Mouse (Mus musculus): ENCODE data around the gene Klrg2.
A peak's percentile ranks its signal among the peaks of the same experiment; 100 is the strongest.
"Not testable (repeated sequence)": the region's sequence is repeated elsewhere in the genome, so short reads cannot be mapped to it uniquely, and the experiment has no call there.

Klrg2 gene

DNA sequence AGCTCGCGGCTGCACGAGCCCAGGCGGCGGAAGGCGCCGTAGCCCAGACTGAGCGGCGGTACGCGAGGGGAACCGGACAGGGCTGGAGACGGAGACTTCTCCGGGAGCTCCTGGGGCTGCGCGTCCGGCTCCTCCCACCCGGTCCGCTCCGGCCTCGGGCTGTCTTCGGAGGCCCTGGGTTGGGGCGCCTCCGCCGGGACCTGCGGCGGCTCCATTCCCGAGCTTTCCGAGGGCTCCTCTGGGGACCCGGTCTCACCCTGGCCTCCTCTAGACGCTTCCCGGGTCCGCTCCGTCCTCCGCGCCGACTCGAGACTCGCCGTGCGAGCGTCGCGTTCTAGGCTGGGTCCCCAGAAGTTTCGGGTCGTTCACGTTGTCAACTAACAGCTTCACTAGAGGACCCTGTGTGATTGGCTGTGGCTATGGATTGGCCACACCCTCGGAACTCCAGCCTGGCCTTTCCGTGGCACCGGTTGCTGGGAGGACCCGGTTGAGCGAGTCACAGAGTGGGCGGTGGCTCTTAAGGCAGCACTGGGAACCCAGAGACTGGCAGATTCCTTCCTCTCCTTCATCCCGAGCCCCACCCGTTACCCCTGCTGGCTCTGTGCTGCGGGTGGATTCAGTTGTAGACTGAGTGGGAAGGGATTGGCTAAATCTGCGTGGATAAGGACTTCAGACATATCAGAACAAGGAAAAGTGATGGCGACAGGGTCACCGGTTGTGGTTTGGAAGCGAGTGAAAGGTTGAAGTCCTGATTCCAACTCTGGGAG, at the start of gene Klrg2:
Gene Klrg2, minus strand, starts transcription at position 391 of the 767 bp plus-strand sequence.
- peak; percentile 22; the same call in 1 of the 2 replicates for ATAC-seq (ENCODE audit: low TSS enrichment)

DNA sequence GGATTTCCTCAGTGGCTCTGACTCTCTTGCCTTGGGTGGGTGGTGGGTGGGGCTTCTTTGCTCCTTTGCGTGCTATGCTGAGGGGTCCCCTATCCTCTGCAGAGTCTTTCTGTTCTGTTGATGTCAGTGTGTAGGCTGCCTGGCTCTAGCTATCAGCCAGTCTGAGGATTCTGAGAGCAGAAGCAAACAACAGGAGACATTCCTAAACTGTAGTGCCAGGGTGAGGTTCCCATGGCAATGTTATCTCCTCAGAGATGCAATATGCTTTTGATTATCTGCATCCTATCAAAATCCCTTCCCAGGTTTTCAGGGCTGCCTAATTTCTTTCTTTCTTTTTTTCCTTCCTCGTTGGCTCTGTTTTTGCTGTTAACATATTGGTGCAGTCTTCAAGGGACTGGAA, 45.5 kb upstream of the Klrg2 start:
- ATAC-seq (ENCODE audit: low TSS enrichment) = no peak

DNA sequence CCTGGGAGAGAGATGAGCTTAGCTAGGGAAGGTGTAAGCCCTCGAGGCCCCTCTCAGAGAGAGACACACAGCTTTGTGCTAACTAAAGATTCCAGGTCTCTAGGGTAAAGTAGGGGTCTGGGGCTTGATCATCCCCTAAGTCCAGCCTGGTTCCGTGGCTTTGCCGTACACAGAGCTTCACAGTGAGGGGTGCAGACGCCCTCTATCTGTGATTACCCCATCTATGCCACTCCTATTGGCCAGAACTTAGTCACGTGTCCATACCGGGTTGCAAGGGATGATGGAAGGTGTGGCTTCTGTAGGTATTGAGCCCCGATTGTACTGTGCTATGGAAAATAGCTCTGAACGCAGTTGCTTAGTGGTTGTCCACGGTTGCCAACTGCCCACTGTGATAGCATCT, 40.6 kb upstream of the Klrg2 start:
- ATAC-seq (ENCODE audit: low TSS enrichment) = no peak

DNA sequence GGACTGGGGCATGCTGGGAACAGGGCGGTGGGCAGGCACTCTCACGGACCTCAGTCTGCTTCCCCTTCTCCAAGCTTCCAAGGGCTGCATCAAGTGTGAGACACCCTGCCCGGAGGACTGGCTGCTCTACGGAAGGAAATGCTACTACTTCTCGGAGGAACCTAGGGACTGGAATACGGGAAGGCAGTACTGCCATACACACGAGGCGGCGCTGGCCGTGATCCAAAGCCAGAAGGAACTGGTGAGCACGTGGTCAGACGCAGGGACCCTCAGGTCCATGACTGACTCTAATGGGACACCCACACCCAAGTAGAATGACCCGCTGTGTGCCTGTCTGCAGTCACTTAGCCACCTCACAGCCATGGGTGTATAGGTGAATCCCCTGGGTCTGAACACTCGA, 39.7 kb upstream of the Klrg2 start:
- no peak for ATAC-seq (ENCODE audit: low TSS enrichment)

DNA sequence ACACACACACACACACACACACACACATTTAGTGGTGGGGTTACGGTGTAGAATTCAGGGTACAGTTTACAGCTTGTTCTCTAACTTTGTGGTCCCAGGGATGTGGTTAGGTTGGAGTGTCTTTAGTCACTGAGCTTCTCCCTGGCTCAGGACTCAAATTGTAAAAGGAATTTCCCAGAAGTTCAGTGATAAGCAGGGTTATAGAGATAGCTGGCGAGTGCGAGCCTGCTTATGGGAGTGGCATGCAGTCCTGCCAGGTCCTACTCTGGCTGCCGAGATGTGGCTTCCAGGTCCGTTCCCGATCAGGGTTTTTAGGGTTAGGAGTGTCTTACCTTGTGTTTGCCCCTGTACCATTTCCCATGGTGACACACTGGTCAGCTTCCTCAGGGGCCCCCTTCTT, 39.2 kb upstream of the Klrg2 start:
- ATAC-seq (ENCODE audit: low TSS enrichment) = no peak

DNA sequence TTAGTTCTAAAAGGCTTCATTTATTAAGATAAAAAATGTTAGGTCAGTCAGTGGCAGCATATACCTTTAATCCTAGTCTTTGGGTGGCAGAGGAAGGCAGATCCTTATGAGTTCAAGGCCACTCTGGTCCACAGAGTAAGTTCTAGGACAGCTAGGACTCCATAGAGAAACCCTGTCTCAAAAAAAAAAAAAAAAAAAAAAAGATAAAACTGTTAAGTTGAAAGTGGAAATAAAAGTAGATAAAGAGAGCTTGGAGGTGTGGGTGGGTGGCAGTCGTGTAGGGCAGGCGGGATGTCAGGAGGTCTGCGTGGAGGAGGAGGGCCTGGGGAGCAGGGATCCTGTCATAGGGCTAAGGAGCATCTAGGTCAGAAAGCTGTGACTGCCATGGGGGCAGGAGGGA, 35.0 kb upstream of the Klrg2 start:
- ATAC-seq (ENCODE audit: low TSS enrichment) = no peak

DNA sequence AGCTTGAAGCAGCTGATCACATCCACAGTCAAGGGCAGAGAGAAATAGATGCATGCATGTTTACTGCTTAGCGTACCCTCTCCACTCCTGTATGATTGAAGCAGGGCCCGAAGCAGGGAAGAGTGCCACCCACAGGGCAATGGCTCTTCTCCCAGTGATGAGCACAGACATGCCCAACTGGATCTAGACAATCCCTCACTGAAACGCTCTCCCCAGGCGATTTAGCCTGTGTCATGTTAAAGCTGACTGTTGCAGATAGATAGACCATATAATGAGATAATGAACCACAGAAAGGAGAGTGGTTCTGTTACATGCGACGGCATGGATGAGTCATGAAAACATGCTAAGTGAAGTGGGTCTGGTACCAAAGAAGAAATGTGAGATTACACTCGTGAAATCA, 34.2 kb upstream of the Klrg2 start:
- ATAC-seq (ENCODE audit: low TSS enrichment) = 0 out of 2 replicates have a peak, but pooled peaks have one; percentile 38

DNA sequence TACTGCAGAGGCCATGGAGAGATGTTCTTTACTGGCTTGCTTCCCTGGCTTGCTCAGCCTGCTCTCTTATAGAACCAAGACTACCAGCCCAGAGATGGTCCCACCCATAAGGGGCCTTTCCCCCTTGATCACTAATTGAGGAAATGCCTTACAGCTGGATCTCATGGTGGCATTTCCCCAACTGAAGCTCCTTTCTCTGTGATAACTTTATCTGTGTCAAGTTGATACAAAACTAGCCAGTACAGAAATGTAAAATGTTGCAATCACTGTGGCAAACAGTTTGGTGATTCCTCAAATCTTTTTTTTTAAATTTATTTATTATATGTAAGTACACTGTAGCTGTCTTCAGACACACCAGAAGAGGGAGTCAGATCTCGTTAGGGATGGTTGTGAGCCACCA, 33.4 kb upstream of the Klrg2 start:
- not testable (repeated sequence) for ATAC-seq (ENCODE audit: low TSS enrichment)

DNA sequence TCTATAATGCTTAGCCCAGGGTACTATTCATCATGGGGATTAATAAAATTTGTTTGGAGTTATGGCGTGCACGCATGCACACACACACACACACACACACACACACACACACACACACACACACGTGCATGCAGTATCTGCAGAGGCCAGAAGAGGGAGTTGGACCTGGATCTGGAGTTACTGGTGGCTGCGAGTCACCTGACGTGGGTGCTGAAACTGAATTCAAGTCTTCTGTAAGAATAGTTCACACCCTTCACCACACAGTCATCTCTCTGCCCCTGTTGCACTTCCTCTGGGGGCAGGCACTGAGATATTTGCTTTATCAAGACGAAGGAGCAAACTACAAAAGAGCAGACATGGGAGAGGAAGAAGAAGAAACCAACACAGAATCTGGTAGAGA, 32.5 kb upstream of the Klrg2 start:
- no peak for ATAC-seq (ENCODE audit: low TSS enrichment)

DNA sequence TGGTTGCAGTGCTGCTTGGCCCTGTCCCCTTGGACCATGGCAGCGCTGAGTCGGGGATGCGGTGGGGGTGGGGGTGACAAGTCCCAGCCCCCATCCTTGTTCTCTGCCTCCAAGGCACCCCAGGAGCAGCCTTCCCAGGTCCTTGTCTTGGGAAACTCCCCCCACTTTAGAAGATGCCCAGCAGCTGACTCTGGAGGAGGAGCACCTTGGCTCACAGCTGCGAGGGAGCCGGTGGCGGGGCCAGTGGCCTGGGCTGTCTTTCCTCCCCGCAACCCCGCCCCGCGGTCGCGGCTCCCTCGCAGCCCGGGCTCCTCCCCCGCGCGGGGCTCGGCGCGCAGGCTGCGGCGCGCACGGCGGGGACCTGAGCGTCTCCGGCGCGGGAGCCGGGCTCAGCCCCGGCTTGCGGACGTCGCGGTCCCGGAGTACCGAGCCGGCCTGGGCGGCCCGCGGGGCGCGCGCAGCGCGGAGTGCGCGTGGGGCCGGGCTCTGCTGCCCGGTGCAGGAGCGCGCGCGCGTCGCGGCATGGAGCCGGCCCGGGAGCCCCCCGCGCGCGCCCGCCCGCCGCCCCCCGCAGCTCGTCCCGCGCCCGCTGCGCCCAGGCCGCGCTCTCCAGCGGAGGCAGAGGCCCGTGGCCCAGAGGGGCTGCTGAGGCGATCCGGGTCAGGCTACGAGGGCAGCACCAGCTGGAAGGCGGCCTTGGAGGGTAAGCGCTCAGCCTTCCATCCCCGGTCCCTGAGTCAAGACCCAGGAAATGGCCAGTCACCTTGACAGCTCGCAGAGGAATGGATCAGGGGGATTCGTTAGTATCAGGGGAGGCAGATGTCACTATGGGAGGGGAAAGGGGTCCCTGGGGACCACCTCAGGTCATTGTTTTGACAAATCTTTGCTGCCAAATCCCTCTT, 25.9 kb upstream of the Klrg2 start, which contains the start of gene Clec2l:
Gene Clec2l, plus strand, starts transcription at position 356 of the 902 bp plus-strand sequence.
- ATAC-seq (ENCODE audit: low TSS enrichment) = peak; percentile 81

DNA sequence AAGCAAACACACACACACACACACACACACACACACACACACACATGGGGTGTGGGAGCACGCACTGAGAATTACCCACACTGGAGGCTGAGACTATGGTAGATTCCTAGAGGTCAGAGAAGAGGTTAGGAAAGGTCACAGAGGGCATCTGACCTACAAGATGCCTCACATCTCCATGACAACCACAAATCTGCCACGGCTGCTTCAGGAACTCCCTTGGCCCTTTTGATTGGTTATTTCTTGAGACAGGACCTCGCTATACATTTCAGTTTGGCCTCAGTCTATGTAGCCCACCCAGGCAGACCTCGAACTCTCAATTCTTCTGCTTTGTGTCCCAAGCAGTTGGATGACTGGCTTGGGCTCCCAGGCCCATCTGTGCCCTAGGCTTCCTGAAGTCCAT, 24.6 kb upstream of the Klrg2 start:
- no peak for ATAC-seq (ENCODE audit: low TSS enrichment)

DNA sequence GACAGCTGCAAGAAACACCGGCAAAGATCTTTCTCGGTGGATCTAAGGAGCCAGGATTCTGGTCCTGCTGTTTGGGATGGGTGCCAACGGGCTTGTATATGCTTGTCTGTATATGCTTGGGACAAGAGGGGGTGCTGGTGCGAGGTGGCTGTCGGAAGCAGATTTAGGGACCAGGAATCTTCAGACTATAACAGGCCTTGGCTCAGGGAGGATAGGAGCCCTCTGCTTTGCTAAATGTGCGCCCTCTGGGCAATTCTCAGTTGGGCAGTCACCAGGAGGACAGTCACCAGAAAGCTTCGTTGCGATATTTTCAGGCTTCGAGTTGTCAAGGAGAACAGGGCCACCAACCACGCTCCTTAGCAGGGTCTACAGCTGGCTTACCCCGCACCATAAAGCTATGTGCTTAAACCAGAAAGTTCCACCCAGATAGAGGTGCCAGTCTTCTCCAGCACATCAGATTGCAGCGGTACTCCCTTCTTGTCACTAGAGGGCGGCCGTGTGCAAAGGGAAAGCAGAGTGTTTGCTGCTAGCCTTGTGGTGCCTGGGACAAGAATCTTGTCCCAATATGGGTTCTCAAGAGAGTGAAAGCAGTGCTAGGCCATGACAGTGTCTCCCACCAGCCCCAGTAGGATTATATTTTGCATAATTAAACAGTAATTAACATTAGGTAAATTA, 13.4 kb upstream of the Klrg2 start:
- ATAC-seq (ENCODE audit: low TSS enrichment) = peak; percentile 98

DNA sequence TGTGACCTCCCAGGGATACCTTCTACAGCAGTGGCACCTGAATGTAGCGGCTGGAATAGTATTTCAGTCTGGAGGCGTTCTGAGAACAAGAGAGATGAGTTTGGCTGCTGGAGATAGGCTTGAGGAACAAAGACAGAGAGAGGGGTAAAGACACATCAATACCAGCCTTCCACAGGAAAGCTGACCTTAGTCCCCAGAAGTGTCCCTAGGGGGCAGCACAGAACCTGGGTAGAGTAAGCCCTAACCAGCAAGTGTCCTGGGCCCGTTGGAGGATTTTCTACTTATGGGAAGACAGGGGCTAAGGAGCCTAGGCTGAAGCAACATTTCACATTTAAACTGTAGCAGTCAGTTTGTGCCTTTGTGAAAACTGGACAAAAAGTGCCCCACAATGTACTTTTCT, 12.5 kb upstream of the Klrg2 start:
- no peak for ATAC-seq (ENCODE audit: low TSS enrichment)

DNA sequence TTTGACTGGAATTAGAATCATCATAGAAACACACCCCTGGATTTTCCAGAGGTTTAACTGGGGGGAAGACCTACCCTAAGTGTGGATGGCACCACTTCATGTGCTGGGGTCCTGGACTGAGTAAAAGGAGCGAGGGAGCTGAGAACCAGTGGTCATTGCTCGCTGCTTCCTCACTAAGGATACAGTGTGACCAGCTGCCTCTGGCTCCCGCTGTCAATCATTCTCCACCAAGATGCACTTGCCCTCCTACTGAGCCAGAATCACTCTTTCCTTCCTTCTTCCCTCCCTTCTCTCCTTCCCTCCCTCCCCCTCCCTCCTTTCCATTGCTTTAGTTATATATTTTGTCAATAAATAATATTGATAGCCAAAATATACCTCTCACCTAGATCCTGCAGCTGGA, 6.0 kb upstream of the Klrg2 start:
- ATAC-seq (ENCODE audit: low TSS enrichment) = no peak

DNA sequence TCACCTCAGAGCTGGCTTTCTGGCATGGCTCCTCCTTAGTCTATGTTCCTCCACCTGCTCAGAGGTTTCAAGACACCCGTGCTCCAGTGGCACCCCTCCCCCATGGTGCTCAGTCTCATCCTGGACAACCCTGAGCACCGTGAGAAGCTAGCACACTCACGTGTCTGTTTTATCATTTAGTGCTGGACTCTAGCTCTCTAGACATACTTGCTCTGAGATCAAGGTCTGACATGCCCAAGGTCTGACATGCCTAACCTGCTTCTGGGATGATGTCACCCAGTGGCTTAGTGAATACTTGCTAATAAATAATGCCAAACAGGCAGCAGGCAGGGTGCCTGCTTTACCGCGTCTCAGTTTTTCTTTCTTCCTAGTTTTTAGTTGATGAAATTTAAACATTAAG, 5.6 kb upstream of the Klrg2 start:
- no peak for ATAC-seq (ENCODE audit: low TSS enrichment)

DNA sequence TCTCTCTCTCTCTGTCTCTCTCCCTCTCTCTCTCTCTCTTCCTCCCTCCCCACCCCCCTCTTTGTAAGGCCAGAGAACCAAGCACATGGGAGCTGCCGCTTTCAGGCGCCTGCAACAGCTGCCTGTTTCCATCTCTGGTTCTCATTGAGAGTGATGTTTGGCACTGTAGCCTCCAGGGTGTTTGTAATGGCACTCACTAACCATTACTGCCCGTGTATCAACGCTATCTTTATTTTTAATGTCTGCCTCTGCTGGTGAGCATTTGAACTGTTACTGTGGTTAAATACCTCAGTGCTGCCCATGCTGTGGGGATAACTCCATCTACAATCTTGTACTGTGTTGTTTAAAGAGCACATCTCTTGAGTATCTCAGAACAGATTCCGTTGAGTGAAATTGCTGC, 4.6 kb upstream of the Klrg2 start:
- ATAC-seq (ENCODE audit: low TSS enrichment) = no peak

DNA sequence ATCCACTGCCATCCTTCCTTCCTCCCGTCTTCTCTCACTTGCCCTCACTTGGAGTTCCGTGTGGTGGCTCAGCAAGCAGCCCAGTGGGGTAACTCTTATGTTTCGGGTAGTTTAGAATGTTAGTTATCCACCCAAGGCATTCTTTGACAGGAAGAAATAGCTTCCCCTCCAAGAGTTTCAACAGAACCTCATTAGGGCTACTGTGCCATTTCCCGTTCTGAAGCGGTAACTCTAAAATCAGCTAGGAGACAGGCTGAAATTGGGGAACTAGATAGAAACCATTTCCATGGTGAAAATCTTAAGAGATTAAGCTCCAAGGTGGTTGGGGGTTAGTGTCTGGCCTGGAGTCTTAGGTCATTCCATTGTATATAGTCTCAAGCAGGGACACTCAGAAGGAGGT, 4.2 kb upstream of the Klrg2 start:
- no peak for ATAC-seq (ENCODE audit: low TSS enrichment)

DNA sequence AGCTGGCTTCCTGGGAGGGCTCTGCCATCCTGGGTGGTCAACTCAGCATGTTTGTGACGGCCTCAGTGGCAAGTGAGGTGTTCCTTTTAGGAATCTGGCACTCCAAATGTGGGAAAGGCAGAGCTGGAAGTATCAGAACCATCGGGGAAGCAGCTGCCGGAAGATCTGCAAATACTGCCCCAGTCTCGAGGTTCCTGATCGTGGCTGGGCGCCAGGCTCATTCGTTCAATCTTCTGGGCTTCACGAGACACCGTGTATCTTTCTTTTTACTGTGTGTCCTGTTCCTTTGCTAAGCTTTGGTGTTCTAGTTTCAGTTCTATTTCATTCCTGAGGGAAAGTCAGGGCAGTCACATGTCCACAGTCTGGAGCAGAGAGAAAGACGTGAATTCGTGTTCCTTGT, 3.4 kb upstream of the Klrg2 start:
- ATAC-seq (ENCODE audit: low TSS enrichment) = peak; percentile 35; the same call in 1 of the 2 replicates

DNA sequence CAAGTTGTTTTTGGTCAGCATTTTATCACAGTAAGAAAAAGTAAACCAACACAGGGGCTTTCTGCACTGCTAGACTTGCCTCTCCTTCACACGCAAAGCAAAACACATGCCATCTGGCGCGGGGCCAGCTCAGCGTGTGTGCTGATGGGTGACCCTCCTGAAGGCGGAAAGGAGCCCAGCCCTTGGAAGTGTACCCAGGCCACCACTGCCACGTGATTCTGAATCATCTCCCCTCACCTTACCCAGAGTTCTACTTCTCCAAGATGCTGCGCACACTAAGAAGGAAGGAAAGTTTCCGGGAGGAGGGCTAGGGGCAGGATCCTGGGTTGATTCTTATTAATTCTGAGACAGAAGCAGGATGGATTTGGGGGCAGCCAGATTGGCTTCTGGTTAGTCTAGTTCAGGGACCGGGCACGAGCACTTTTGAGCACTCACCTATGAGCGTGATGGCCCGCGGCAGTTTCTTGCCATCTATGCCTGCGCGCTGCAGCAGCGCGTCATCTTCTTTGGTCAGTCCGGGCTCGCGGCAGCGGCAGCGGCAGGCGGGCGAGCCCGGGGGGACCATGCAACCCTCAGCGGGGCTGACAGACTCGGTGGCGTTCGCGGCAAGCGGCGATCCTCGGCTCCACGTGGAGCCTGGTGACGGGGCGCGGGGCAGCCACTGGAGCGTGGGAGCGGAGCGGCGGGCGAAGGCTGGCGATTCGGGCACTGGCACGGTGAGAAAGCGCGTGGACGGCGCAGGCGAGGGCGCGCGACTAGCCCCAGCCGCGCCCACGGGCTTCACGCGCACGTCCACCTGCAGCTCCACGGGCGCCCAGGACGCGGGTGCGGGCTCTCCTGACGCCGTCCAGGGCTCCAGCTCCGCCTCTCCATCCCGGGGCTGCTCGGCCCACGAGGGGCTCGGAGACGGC, 846 bp downstream of the Klrg2 start:
- peak; percentile 54 for ATAC-seq (ENCODE audit: low TSS enrichment)

DNA sequence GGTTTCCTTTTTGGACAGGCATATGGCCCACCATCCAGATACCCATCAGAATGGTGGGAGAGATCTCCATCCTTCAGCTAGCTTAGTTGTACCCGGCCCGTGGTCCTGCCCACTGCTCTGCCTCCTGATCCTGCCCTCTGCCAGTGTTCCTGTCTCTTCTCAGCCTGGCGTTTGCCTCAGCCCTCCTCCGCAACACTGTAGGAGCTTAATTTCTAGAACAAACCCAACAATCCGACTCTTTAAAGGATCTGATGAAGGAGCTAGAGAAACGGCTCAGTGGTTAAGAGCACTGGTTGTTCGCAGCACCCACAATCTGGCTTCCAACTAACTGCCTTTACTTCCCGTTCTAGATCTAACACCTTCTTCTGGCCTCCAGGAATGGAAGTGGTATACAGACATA, 2.6 kb downstream of the Klrg2 start:
- ATAC-seq (ENCODE audit: low TSS enrichment) = no peak

DNA sequence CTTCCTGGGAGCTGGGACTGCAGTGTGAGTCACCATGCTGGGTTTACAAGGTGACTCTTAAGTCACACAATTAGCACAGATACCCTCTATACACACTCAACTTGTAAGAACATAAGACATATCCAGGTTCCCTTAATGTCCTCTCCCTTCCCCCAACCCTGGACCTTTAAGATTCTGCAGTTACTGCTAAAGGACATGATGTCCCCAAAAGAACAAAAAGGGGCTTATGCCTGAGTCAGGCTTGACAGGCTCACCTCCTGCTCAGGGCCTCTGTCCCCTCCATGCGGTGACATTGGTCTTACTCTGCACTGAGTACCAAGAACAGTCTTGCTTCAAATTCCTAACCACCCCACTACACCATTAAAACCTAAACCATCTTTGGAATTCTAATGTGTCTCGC, 4.2 kb downstream of the Klrg2 start:
- no peak for ATAC-seq (ENCODE audit: low TSS enrichment)
